Mouse (Mus musculus) T-cell, adult 66 days (primary cell): ENCODE measurements around the gene Cldn19. TPM values are rescaled to one million over a fixed set of nuclear protein-coding genes. Genes with fewer than 3 reads are reported as not detected.

Experiments used
- total RNA-seq, 2 experiments: library from RNA; stranded (reverse); gene quantifications; 3 replicates in 1 of 2; 4 replicates in 1 of 2; pipeline ENCODE4 v1.2.4; 2023

Gene Cldn19
- total RNA-seq: not detected

DNA sequence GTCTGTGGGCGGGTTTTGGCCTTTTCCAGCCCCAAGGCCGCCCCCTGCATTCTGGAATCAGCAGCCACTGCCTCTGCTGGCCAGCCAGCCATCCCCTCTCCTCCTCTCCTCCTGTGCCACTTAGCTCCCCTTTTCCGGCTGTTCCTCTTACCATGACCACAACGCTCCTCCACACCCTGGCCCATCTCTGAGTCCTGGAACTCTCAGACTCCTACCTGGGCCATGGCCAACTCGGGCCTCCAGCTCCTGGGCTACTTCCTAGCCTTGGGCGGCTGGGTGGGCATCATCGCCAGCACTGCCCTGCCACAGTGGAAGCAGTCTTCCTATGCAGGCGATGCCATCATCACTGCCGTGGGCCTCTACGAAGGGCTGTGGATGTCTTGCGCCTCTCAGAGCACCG is at the start of gene Cldn19:
Gene Cldn19 (plus strand): TSS at position 64 of the 400 bp plus-strand sequence.

GRCm38 (mm10) chr4:119218169-119218568 is 37.0 kb upstream of the Cldn19 start, which contains the start of gene Tmem269:
Gene Tmem269 (minus strand): TSS chr4:119218217.

GRCm38 (mm10) chr4:119232410-119233255 is 22.6 kb upstream of the Cldn19 start, which contains the start of the genes AU022252 and P3h1:
Gene AU022252 (minus strand): TSS chr4:119232712.
Gene P3h1 (plus strand): TSS chr4:119232915.

GRCm38 (mm10) chr4:119294415-119295133 is 39.4 kb downstream of the Cldn19 start, which contains the start of gene Ybx1:
Gene Ybx1 (minus strand): TSS chr4:119294604.

Other genes with a start within 250 kb of the Cldn19 start
- 10 to 100 TPM; 27.2 to 46.2 TPM for gene Slc2a1, start 146.7 kb upstream of the Cldn19 start, total RNA-seq
- 10 to 100 TPM in 1 of 2 experiments, 1 to 10 TPM in 1; 6.5 to 10.3 TPM for gene Zfp691, start 81.2 kb upstream of the Cldn19 start, total RNA-seq
- gene Ermap, start 65.4 kb upstream of the Cldn19 start, total RNA-seq: 1 to 10 TPM; 2.7 to 6.1 TPM
- 10 to 100 TPM; 18.5 to 26.4 TPM for gene Svbp, start 60.1 kb upstream of the Cldn19 start, total RNA-seq
- gene Tmem269, start 37.2 kb upstream of the Cldn19 start, total RNA-seq: under 1 TPM; 0.41 to 0.47 TPM
- gene AU022252, start 22.7 kb upstream of the Cldn19 start, total RNA-seq: 10 to 100 TPM; 12.8 to 15.0 TPM
- gene P3h1, start 22.5 kb upstream of the Cldn19 start, total RNA-seq: 1 to 10 TPM; 7.7 to 7.9 TPM
- gene Ybx1, start 39.2 kb downstream of the Cldn19 start, total RNA-seq: 100 to 1,000 TPM; 353 to 355 TPM
- gene Ppih, start 65.1 kb downstream of the Cldn19 start, total RNA-seq: 10 to 100 TPM; 26.5 to 39.1 TPM
- gene Ccdc30, start 160.1 kb downstream of the Cldn19 start, total RNA-seq: 1 to 10 TPM; 3.5 to 4.6 TPM
- gene Ppcs, start 167.0 kb downstream of the Cldn19 start, total RNA-seq: 10 to 100 TPM; 11.9 to 14.6 TPM
- not detected for gene Zmynd12, start 167.4 kb downstream of the Cldn19 start, total RNA-seq
- gene Rimkla, start 237.2 kb downstream of the Cldn19 start, total RNA-seq: 1 to 10 TPM in 1 of 2 experiments, under 1 TPM in 1; 0.96 to 1.4 TPM